Mouse (Mus musculus) megakaryocyte progenitor cell, adult 5-6 weeks (primary cell): ENCODE data around the gene Med13l. TPM values are rescaled to one million over a fixed set of nuclear protein-coding genes. Genes with fewer than 3 reads are reported as not detected.
A peak's percentile ranks its signal among the peaks of the same experiment; 100 is the strongest.

Experiments used
- ATAC-seq: replicated peaks from 2 replicates; pipeline ENCODE4 v1.8.0; 2016; ENCODE audit warnings: mild to moderate bottlenecking, moderate TSS enrichment, inconsistent platforms; ENCODE audit not compliant: poor library complexity
- total RNA-seq, 2 experiments: library from RNA; stranded (forward) in 1 of 2; stranded (reverse) in 1 of 2; fragments of 157-497, 149-512 nt in 1 of 2; fragments of 200-1000 nt in 1 of 2; gene quantifications; 2 replicates each; pipeline versions ENCODE4 v1.2.3 to v1.2.4; 2015 to 2017

Med13l gene
- total RNA-seq, 2 experiments from 2014 or later = 24.0 to 27.3 TPM

DNA sequence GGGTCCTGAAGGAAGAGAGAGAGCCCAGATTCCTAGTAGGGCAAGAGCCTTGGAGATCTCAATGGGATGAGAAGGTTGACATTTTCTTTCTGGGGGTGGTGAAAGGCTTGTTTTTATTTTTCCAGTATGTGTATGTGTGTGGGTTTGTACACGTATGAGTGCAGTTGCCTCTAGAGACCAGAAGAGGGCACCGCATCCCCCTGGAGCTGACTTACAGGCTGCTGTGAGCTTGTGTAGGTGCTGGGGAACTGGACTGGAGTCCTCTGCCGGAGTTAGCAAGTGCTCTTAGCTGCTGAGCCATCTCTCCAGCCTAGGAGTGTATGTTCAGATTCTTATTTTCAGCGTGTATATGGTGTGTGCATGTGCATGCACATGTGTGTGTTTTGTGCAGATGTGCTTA lies 5.2 kb upstream of the Med13l start:
- no peak for ATAC-seq

DNA sequence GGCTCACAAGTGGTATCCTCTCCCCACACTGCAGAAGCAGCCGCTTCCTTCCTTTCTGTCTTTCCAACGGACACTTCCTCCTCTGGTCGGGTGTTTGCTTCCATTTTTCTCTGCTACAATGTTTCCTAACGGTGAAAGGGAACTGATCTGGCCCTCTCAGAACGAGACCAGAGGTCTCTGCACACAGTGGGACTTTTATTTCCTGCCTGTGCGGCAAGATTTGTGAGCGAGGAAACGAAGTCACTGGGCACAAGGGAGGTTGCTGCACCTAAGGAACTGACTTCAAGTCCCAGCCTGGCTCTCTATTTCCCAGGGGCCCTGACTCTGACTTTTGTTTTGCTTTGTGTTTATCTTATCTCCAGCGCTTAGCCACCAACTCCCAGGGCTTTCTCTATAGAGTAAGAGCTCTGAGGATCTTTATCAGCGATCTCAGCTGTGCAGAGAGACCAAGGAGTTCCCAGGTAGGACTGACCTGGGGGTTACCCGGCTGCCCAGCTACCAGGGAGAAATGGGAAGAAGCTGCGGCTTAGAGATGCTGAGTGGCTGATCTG lies 4.0 kb upstream of the Med13l start:
- peak; percentile 46 for ATAC-seq

DNA sequence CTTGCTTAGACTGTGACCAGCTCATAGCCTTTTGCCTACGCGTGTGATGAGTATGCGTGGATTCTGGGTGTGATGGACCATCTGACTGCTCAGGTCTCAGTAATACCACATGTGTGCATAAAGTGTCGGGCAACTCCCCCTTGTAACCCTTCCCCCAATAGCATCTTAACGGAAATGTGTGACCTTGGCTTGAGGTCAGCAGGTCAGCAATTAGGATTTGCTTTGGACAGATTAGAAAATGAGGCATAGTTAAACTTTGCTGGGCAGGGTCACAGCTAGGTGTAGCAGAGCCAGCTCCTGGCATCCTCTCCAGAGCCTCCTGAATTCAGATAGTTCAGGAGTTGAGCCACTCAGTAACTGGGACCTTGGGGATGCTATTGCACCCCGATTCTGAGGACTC lies 1.6 kb upstream of the Med13l start:
- no peak for ATAC-seq

DNA sequence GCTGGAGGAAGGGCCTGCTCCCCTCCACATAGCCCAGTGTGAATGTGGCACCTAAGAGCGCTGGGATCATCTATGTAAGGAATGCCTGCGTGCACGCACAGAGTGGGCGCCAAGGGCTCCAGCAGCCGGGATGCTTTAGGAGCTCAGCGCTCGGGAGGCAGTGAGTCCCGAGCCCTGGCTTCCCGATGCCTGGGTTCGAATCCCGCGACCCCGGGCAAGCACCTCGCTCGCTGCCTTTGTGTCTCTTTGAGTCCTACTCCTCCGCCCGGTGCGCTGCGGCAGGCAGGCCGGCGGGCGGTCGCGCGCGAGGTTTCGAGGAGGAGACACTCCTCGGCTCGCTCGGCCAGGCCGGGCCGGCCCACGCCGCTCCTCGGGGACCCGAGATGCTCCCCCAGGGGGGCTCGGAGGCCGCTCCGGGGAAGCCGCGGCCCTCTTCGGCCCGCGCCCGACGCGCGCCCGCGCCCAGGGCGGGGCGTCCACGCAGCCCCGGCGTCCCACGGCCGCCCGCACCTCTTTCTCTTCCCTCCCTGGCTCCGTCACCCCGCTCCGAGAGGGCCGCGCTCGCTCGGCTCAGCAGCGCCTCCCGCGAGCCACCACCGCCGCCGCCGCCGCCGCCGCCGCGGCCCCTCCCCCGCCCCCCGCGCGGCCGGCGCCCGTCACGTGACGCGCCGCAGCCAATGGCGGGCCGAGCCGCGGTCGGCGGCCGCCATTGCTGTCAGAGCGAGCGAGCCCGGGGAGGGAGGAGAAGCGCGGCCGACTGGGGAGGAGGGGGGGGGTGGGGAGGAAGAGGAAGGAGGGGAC lies 695 bp upstream of the Med13l start:
- peak; percentile 49 for ATAC-seq

DNA sequence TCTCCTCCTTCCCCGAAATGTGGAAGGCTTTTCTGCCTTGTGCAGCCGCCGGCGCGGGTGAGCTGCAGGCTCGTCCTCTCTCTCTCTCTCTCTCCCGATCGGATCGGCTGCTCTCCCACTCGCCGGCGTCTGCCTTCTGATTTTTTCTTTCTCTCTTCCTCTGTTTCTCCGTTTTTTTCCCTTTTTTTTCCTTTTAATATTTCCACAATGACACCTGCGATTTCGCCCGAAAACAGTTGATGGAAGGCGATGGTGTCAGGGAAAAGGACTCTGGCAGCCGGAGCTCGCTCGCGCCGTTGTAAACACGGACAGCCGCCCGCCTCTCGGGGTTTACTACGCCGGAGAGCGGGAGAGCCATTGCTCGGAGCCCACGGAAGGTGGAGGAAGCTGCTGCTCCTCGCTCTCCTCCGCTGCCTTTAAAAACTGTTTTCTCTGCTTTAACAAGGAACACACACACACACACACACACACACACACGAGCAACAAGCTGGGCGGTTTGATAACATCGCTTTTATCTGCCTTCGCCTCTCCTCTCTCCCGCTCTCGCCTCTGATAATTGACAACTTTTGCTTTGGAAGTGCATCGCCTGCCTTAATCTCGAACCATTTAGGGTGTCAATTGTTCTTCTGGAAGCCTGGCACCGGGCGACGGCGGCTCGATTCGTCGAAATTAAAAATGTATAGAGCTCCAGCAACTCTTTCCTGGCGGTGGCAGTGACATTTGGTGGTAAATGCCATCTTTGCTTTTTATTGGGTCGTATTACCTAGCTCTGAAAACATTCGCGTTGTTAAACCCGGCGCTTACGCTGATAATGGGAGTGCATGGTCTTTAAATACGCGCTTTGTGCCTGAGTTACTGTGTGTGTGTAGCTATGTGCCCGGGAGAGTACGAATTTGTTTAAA lies 858 bp downstream of the Med13l start:
- peak; percentile 2; the same call in 1 of the 2 replicates for ATAC-seq

DNA sequence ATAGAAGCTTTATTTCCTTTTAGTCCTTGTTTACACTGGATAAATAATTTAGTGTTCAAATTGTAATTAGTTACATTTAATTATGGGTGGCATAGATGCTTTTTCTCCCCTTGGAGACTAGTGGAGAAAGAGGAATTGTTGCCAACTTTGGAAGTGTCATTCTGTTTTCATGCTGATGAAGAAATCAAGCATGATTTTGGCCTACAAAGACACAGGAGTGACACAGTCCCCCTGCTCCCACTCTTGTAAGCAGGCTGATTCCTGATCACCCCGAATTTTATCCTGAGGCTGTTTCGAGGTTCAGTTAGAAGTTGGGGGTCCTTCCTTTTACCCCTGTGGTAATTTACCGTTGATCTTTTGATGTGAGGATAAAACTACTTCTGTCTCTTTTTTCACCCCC lies 1.7 kb downstream of the Med13l start:
- no peak for ATAC-seq

DNA sequence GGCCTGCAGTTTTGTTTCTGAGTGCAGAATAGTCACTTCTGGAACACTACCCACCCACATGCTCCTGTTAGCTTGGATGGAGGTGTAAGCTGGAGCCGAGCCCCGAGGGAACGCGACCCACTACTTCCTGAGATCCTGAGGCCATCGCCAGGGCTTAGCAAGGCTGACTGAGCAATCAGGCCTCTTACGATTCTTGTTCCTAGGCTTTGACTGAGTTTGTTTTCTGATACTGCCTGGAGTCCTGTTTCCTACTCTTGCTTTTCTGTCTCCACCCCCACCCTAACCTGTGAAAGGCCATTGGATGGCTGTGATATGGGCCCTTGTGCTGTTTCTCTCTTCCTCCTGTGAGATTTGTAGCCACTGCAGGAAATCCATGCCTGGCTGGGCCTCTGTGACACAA lies 3.1 kb downstream of the Med13l start:
- peak; percentile 21; the same call in 1 of the 2 replicates for ATAC-seq

DNA sequence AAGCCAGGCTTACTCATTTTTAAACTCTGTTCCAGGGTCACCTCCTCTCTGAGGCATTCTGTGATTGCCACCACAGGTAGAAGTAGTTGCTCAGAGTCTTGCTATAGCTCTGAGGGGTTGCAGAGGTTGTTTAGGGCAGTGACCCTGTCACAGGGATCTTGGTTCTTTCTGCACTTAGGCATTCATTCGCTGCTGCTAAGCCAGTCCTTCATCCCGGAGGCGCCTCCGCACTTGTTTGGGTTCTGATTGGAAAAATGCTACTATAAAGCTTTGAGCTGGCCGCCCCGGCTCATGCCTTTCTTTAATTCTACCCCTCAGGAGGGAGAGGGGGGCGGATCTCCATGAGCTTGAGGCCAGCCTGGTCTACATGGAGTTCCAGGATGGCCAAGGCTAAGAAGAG lies 6.9 kb downstream of the Med13l start:
- ATAC-seq = no peak

DNA sequence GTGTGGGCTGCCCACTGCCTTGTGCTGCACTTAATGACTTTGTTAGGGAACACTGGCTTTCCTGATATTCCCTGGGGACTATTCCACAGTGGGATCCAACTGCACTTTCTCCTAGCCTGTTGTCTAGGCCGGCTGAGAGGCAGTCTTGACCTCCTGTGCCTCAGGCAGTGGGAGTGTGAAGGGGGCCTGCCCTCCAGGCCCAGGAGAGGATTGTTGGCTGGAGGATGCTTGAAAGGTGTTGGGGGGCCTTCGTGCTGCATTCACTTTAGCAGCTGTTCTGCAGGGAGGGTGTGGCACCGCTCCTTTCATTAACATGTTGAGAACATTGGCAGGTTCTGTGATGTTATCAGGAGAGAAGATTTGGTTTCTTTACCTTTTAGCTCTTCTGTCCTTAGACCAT lies 8.5 kb downstream of the Med13l start:
- ATAC-seq = no peak

DNA sequence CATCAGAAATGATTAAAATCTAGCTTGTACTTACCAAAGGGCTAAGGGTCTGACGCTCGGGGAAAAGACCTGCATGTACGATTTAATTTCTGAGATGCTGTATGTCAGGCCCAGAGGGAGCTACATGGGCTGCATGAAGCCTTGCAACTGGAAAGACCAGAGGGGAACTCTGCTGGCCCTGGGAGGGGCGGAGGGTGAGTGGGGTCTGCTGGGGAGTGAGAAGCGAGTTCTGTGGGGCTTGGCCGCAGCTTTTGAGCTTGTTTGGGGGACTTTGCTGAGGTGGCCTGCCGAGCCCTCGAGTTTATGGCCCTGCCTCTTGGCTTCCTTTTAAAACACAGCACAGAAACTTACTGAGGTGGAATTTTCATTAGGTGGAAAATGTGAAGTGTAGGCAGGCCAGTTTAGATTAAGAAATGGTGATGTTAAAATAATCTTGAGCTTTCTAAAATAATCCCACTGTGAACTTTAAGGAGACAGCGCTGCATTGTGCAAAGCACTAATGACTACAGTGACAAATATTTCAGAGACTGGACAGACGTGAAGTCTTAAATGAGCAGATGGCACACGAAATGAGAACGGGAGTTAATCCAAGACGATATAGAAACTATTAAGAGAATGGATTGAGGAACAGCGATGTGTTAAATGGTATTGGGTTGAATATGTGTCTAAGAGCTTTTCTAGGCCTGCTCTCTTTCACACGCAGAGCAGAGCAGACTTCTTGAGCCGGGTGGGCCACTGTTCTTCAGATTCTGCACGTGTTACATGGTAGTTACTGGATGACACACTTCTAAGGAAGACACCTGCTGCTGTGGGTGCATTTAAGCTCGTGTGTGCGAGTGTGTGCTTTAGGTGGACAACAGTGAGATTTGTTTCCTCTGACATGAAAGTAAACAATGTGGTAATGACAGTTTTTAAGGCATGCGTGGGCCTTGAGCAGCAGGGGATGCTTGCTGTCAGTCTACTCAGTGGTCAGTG lies 9.4 kb downstream of the Med13l start:
- ATAC-seq = no peak

DNA sequence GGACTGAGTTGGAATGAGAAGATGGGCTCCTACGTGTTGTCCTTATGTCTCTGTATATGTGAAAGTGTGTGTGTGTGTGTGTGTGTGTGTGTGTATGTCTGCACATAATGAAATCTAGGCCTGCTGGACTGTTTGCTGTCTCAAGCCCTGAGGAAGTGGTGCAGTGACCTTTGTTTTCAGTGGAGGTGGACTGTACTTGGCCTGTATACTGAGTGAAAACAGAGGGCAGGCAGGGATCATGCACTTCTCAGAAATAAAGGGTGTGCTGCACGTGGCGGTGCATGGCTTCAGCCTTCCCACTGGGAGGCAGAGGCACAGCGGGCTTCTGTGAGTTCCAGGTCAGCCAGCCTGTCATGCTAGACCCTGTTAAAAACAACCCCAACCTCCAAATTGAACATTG lies 11.0 kb downstream of the Med13l start:
- no peak for ATAC-seq

DNA sequence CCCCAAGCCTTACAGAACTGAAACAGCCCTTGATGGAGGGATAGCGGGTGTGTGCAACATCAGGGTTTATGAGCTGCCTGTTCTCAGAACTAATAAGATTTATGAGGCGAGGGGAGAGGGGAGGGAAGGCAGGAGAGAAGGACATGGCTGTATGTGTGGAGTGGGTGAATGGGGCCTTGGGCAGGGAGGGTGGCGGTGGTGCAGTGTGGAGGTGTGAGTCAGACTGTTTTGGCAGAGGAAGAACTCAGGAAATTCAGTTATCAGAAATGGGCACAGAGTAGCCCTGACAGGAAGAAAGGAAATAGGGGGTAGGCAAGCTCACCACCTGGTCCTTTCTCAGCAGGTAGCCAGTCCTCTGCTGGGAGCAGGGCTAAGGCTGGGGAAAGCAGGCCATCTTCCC lies 13.8 kb downstream of the Med13l start:
- ATAC-seq = peak; percentile 48

DNA sequence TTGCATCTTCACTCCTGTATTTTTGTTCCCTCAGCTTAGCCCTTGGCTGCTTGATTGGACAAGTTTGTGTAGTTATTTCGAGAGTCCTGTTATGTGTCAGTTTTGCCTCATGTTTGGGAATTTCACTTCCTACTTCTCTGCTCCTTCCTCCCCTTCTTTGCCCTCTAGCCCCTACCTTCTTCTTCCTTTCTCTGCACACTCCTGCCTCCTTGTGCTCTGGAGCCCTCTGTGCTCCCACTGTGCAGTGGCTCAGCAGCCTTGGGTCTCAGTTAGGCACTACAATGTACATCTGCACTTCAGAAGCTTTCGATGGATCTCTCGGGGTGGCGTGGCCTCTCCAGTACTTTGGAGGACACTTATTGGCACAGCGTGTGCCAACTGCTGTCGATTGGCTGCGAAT lies 14.5 kb downstream of the Med13l start:
- ATAC-seq = peak; percentile 72

DNA sequence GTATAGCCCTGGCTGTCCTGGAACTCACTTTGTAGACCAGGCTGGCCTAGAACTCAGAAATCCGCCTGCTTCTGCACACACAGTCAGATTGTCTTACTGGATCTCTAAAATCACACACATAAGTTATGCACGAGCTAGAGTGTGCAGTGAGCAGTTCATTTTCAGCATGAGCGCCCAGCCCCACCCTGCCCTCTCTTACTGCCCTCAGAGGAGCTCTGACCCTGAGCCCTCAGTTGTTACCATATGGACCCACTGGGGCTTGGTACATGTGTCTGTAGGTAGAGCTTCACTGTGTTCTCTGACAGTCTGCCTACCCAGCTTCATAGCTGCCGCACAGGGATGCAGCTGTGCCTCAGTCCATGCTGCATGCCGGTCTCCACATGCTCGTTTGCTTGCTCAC lies 15.4 kb downstream of the Med13l start:
- no peak for ATAC-seq

DNA sequence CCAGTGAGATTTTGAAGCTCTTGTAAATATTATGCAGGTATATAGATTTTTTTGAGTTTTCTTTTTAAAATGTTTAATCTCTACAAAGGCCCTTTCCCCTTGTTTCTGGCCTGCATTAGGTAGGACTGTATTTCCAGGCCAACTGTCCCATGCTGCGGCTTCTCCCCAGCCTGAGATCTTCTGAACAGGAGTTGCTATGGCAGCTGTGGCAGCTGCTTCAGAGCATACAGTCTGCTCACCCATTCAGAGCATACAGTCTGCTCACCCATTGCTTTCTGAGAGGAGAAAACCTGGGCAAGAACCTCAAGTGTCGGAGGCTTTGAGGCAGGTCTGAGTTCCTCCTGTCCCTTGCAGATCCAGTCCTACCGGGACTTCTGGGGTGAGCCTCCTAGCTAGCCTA lies 16.3 kb downstream of the Med13l start:
- ATAC-seq = no peak

DNA sequence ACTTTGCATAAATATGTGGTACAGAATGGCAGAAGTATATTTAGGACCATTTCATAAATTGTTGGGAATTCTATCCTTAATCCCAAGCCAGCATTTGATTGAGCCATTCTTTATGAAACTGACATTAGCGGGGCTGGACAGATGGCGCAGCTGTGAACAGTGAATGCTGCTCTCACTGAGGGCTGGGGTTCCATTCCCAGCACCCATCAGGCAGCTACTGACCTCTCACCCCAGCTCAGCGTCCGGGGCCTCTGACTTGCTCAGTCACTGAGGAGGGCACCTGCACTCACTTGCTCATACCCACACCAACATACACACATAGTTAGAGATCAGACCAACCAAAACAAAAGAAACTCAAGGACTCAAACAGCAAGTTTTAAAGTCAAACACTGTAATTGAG lies 24.9 kb downstream of the Med13l start:
- ATAC-seq = no peak

DNA sequence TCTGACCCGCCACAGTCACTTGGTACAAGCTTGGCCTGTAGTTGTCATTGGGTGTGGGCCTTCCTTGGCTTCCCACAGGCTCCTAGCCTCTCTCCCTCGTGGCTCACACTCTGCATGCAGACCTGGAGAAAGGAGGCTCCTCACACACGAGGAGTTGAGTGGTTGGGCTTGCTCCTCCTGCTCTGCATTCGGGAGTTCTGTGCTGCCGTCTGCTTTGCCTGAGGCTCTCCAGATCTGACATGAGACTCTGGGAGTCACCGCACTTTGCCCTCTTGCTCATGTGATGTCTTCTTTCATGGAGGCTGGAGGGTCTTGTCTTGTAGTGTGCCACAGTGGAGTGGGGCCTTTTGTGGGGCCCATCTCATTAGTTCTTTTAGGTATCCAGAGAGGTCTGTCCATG lies 26.1 kb downstream of the Med13l start:
- no peak for ATAC-seq

DNA sequence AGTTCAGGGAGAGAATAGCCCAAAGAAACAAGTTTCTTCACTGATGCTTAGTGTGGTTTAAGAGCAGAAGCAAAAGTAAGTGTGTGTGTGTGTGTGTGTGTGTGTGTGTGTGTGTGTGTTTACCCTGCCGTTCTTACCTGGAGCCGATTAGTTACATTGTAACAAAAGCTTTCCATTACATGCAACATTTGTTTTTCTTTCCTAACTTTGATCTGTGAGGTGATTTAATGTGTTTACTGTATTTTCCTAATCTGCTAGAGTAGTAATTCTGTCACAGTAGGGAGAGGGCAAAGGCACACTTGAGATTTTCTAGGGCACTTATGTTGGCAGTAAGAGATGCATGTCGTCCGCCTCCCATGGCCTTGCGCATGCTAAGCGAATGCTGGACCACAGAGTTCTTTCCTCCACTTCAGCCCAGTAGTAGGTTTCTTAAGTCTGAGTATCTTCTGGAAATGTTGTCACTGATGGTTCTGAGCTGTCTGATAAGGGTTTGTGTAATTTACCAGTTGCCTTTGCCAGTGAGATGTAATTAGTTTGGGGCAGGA lies 28.0 kb downstream of the Med13l start:
- no peak for ATAC-seq

DNA sequence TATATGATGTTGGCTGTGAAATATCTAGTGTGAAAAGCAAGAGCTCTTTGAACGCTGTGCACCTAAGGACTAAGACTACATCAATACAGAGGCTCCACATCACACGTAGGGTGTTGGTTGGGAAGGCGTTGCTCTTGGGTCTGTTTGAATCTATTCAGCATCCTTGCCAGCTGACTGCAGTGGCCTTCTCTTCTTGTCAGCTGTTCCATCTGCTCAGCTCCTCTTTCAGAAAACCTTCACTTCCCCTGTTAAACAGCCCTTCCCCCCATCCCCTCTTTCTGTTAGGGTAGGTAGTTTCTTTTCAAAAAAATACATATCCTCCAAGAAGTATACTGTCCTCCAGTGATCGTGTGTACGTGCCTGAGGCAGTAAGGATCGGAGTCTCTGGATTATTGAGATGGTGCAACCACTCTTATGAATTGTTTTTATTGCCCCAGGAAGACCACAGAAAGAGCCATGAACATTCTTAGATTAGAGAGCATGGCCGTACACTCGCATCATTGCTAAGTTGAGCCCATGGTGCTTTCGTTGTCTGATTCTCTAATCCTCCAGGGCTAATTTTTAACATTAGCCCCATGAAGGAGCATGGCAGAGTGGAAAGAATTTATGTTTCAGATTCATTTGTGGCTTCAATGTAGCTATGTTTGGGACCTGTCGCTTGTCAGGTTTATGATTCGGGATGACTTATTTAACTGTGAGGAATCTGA lies 28.9 kb downstream of the Med13l start:
- ATAC-seq = 0 out of 2 replicates have a peak, but pooled peaks have one; percentile 11

DNA sequence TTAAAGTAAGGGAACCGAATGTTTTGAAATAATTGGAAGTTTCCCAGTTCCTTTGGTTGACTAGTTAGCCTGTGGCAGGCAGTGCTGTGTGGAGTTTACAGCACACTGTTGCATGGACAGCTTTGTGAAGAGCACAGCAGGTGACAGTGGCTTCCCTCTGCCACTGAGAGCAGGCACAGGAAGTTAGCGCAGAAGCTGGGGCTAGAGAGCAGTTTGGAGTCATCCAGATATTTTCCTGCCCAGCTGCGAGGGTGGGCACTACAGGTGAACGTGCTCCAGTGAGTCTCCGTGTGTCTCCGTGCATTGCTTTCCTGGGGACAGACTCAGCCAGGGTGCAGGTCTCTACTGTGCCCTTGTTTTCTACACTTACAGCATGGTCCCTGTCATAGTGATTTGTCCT lies 30.4 kb downstream of the Med13l start:
- peak; percentile 32 for ATAC-seq
